Mouse (Mus musculus) hindbrain, embryonic 15.5 days (tissue): Measurements from ENCODE around the gene Sebox. TPM values are rescaled to one million over a fixed set of nuclear protein-coding genes. Genes with fewer than 3 reads are reported as not detected.

Experiments used
- ATAC-seq: fragments of 200-750 bp; cut with Nextera tagmentation; 2 replicates; pipeline ENCODE4 v1.8.0; 2017; ENCODE audit warnings: low read depth, moderate number of reproducible peaks, moderate TSS enrichment; ENCODE audit not compliant: low FRiP score
- H3K27ac ChIP-seq: fragments of 300-500 bp; sonication (generic); replicated peaks from 2 replicates; pipeline ENCODE4 v1.5.1; 2015; ENCODE audit warnings: mild to moderate bottlenecking, inconsistent platforms
- H3K27me3 ChIP-seq: fragments of 300-500 bp; sonication (generic); 2 replicates; pipeline ENCODE4 v1.6.1; 2015; ENCODE audit warnings: control low read depth, inconsistent platforms
- H3K36me3 ChIP-seq: fragments of 300-500 bp; sonication (generic); 2 replicates; pipeline ENCODE4 v1.6.1; 2015; ENCODE audit warnings: control low read depth, inconsistent platforms
- H3K4me1 ChIP-seq: fragments of 300-500 bp; sonication (generic); replicated peaks from 2 replicates; pipeline ENCODE4 v1.6.1; 2015; ENCODE audit warnings: control low read depth, inconsistent platforms
- H3K4me2 ChIP-seq: fragments of 300-500 bp; sonication (generic); 2 replicates; pipeline ENCODE4 v1.6.1; 2015; ENCODE audit warnings: moderate library complexity, mild to moderate bottlenecking, inconsistent platforms
- H3K4me3 ChIP-seq: fragments of 300-500 bp; sonication (generic); 2 replicates; pipeline ENCODE4 v1.5.1; 2015; ENCODE audit warnings: mild to moderate bottlenecking, inconsistent platforms
- H3K9ac ChIP-seq: fragments of 300-500 bp; sonication (generic); 2 replicates; pipeline ENCODE4 v1.6.1; 2015; ENCODE audit warnings: inconsistent platforms
- H3K9me3 ChIP-seq: fragments of 300-500 bp; sonication (generic); 2 replicates; pipeline ENCODE4 v1.6.1; 2016; ENCODE audit warnings: control low read depth, inconsistent platforms
- WGBS: fragments of 180-500 bp; shearing (Covaris S2); methylation state at CpG from one replicate; pipeline ENCODE4 v1.1.7; 2015; 5-methylcytosine and 5-hydroxymethylcytosine counted together
- polyA plus RNA-seq: library from polyadenylated mRNA; unstranded; fragments of >200 nt; fragmentation: Nextera tagmentation; extraction: Ambion mirVana; gene quantifications from 2 replicates; pipeline ENCODE4 v1.2.1, GENCODE M21; 2015

The Sebox gene
- polyA plus RNA-seq, 1 experiment from 2014 or later = 0.14 TPM

DNA sequence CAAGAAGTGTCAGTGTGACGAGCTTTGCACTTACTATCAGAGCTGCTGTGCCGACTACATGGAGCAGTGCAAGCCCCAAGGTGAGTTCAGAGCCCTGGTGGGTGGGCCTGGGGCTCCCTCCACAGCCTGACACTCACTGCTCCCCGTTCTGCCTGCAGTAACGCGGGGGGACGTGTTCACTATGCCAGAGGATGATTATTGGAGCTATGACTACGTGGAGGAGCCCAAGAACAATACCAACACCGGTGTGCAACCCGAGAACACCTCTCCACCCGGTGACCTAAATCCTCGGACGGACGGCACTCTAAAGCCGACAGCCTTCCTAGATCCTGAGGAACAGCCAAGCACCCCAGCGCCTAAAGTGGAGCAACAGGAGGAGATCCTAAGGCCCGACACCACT lies 3.7 kb upstream of the Sebox start:
- H3K4me2 ChIP-seq = no peak overlapping the region
- H3K9me3 ChIP-seq = no peaks in the 10 kb centered on the region
- no peak for ATAC-seq
- no peak overlapping the region for H3K9ac ChIP-seq
- H3K27me3 ChIP-seq = 0 out of 2 replicates have a peak, but pooled peaks cover 8% of the 10 kb centered on the region
- H3K36me3 ChIP-seq = no peaks in the 10 kb centered on the region
- peaks cover 30% of the 10 kb centered on the region for H3K4me1 ChIP-seq
- peak overlapping the region; percentile 3; the same call in 1 of the 2 replicates for H3K4me3 ChIP-seq
- WGBS = 51% methylated on average over 16 of the region's 16 CpGs
- no peak overlapping the region for H3K27ac ChIP-seq

- 82% methylated on average over 9 of the region's 9 CpGs for whole genome bisulfite sequencing
- H3K36me3 ChIP-seq = no peaks in the 10 kb centered on the region
- peak overlapping the region; percentile 7; the same call in 1 of the 2 replicates for H3K4me2 ChIP-seq
- peak overlapping the region; percentile 3 for H3K4me3 ChIP-seq
- H3K27ac ChIP-seq = no peak overlapping the region
- no peak overlapping the region for H3K9ac ChIP-seq
- 0 out of 2 replicates have a peak, but pooled peaks cover 8% of the 10 kb centered on the region for H3K27me3 ChIP-seq
- peaks cover 22% of the 10 kb centered on the region for H3K4me1 ChIP-seq
- H3K9me3 ChIP-seq = no peaks in the 10 kb centered on the region
- no peak for ATAC-seq
Measured at GRCm38 (mm10) chr11:78500623-78501202, 2.5 kb upstream of the Sebox start.

DNA sequence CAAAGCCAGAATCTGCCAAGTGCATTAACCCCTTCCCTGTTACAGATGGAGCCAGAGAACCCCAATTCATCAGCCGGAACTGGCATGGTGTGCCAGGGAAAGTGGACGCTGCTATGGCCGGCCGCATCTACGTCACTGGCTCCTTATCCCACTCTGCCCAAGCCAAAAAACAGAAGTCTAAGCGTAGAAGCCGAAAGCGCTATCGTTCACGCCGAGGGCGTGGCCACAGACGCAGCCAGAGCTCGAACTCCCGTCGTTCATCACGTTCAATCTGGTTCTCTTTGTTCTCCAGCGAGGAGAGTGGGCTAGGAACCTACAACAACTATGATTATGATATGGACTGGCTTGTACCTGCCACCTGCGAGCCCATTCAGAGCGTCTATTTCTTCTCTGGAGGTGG lies 1.7 kb upstream of the Sebox start:
- no peak overlapping the region for H3K4me3 ChIP-seq
- ATAC-seq = no peak
- no peaks in the 10 kb centered on the region for H3K9me3 ChIP-seq
- H3K4me1 ChIP-seq = peaks cover 13% of the 10 kb centered on the region
- no peak overlapping the region for H3K4me2 ChIP-seq
- 0 out of 2 replicates have a peak, but pooled peaks cover 8% of the 10 kb centered on the region for H3K27me3 ChIP-seq
- peaks cover 4% of the 10 kb centered on the region; the same call in 1 of the 2 replicates for H3K36me3 ChIP-seq
- WGBS = 83% methylated on average over 20 of the region's 20 CpGs
- H3K9ac ChIP-seq = no peak overlapping the region
- H3K27ac ChIP-seq = no peak overlapping the region

DNA sequence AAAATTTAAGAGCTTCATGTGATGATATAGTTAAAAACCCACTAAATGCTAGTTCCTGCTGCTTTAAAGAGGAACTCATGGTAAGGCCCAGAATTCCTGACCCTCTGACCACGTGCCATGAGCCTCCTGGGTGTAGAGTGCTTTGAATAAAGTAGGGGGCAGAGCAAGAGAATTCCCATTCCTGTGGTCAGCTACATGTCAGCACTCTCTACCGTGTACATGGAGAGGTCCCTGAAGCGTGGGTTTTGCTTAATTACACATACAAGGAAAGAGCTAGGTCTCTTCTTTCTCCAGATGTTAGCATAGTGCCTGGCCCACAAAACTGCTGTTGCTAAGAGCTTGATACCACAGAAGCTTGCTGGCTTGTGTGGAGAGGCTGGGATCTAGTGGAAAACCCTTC lies 2.2 kb downstream of the Sebox start:
- no peaks in the 10 kb centered on the region for H3K4me1 ChIP-seq
- 91% methylated on average over 3 of the region's 3 CpGs for WGBS
- ATAC-seq = no peak
- H3K27ac ChIP-seq = no peak overlapping the region
- H3K4me3 ChIP-seq = no peak overlapping the region
- H3K9me3 ChIP-seq = no peaks in the 10 kb centered on the region
- H3K4me2 ChIP-seq = no peak overlapping the region
- H3K9ac ChIP-seq = no peak overlapping the region
- H3K27me3 ChIP-seq = 0 out of 2 replicates have a peak, but pooled peaks cover 3% of the 10 kb centered on the region
- peaks cover 20% of the 10 kb centered on the region for H3K36me3 ChIP-seq

DNA sequence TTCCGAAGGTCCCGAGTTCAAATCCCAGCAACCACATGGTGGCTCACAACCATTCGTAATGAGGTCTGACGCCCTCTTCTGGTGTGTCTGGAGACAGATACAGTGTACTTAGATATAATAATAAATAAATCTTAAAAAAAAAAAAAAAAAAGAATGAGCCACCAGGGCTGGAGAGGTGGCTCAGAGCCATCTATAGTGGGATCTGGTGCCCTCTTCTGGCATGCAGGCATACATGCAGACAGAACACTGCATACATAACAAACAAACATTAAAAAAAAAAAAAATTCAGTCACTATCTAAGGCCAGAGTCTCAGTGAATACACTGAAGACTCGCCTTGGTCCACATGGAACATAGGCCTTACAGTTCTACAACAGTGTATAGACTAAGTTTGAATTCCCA lies 5.9 kb downstream of the Sebox start:
- H3K4me1 ChIP-seq = peaks cover 22% of the 10 kb centered on the region
- H3K9me3 ChIP-seq = no peaks in the 10 kb centered on the region
- no peak overlapping the region for H3K9ac ChIP-seq
- peaks cover 23% of the 10 kb centered on the region for H3K36me3 ChIP-seq
- H3K27ac ChIP-seq = no peak overlapping the region
- H3K4me3 ChIP-seq = no peak overlapping the region
- no peak for ATAC-seq
- H3K27me3 ChIP-seq = no peaks in the 10 kb centered on the region
- WGBS = 82% methylated on average over 5 of the region's 5 CpGs
- H3K4me2 ChIP-seq = no peak overlapping the region

- Histone ChIP-seq H3K4me2 (peak within 1 kb of the TSS; percentile 82), H3K27ac (peak within 1 kb of the TSS; percentile 84), H3K36me3 (peaks cover 38% of the 10 kb centered on the region), H3K27me3 (no peaks in the 10 kb centered on the region), H3K4me1 (peaks cover 22% of the 10 kb centered on the region), H3K4me3 (peak within 1 kb of the TSS; percentile 74), H3K9me3 (no peaks in the 10 kb centered on the region), H3K9ac (peak within 1 kb of the TSS; percentile 91)
- WGBS = under 1% methylated on average over 63 of the region's 67 CpGs
- peak; percentile 90 for ATAC-seq
Measured at GRCm38 (mm10) chr11:78512025-78512957, 9.0 kb downstream of the Sebox start, which contains the start of the genes Tmem199 and Poldip2. TSS of gene Tmem199 (minus strand) at chr11:78512172. TSS of gene Poldip2 (plus strand) at chr11:78512193.

DNA sequence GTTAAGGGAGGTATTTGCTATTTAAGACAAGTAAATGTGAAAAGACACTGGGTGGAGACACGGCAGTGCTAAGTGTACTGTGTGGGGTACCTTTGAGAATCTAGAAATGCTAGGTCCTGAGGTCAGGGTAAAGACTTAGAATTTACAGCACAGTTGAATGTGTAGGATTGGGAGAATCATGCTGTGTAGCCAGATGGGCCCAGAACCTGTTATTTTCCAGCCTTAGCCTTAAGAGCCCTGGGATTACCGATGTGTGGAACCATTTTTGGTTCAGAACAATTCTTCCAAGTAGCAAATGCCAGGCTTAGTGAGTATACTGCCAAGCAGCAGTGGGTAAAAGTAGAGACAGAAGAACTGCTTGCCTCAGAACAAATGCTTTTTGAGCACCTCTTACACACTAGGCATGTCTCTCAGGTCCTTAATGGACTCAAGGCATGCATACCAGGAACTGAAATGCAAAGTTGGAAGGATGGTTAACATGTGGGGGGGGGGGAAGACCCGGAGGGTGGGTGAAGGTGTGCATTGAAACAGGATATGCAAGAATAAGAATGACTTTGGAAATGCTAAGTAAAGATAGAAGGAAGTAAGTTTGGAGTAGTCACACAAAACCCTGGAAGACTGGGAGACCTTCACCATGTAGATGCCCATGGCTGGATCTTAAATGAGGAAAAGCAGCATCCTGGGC lies 10.0 kb downstream of the Sebox start:
- peaks cover 38% of the 10 kb centered on the region for H3K36me3 ChIP-seq
- H3K4me1 ChIP-seq = peaks cover 22% of the 10 kb centered on the region
- no peaks in the 10 kb centered on the region for H3K9me3 ChIP-seq
- H3K27ac ChIP-seq = no peak overlapping the region
- no peaks in the 10 kb centered on the region for H3K27me3 ChIP-seq
- H3K4me2 ChIP-seq = peak overlapping the region; percentile 82
- H3K9ac ChIP-seq = peak overlapping the region; percentile 91
- no peak for ATAC-seq
- 84% methylated on average over 3 of the region's 3 CpGs for WGBS
- peak overlapping the region; percentile 74 for H3K4me3 ChIP-seq

DNA sequence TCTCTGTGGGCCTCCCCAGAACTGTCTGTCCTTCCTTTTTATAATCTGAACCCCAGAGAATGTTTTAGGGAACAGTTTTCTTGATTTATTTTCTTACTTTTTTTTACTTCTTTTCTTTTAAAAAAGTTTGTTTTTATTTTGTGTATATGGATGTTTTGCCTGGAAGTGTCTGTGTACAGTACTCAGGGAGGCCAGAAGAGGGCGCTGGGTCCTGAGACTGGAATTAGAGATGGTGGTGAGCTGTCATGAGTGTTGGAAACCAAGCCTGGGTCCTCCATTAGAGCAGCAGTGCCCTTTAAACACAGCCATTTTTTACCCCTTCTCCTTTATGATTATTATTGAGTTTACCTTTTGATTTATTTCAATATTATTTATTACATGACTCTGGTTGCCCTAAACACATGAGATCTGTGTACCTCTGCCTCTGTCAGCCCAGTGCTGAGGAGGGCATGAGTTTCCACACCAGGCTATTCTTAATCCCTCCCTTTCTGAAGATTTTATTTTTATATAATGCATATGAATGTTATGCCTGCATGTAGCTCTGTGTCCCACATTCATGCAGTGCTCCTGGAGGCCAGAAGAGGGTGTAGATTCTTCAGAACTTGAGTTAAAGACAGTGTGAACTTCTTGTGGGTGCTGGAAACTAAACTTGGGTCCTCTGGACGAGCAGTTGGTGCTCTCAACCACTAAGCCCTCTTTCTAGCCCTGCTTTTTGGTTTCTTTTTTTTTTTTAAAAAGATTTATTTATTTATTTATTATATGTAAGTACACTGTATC lies 12.5 kb downstream of the Sebox start:
- no peaks in the 10 kb centered on the region for H3K9me3 ChIP-seq
- WGBS = 54% methylated on average over 2 of the region's 2 CpGs
- no peak overlapping the region for H3K9ac ChIP-seq
- H3K4me3 ChIP-seq = no peak overlapping the region
- no peak for ATAC-seq
- peaks cover 59% of the 10 kb centered on the region for H3K36me3 ChIP-seq
- peaks cover 21% of the 10 kb centered on the region for H3K4me1 ChIP-seq
- H3K4me2 ChIP-seq = no peak overlapping the region
- no peak overlapping the region for H3K27ac ChIP-seq
- H3K27me3 ChIP-seq = no peaks in the 10 kb centered on the region

DNA sequence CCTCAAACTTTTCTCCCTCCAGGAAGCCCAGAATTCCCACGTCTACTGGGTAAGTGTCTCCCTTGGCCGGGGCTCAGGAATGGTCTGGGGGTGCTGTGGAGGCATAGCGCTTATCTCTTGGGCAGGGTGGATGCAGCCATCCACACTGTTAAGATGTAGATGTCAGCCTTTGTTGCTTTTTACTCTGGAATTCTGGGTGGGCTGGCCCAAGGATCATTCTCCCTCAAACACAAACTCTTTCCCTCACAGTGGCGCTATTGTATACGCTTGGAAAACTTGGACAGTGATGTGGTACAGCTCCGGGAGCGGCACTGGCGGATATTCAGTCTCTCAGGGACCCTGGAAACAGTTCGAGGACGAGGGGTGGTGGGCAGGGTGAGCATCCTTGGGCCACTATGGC lies 15.7 kb downstream of the Sebox start:
- Histone ChIP-seq H3K4me3 (no peak overlapping the region), H3K9me3 (no peaks in the 10 kb centered on the region), H3K27ac (no peak overlapping the region), H3K9ac (no peak overlapping the region), H3K27me3 (no peaks in the 10 kb centered on the region), H3K4me2 (no peak overlapping the region), H3K4me1 (0 out of 2 replicates have a peak, but pooled peaks cover under 1% of the 10 kb centered on the region), H3K36me3 (peaks cover 90% of the 10 kb centered on the region)
- 86% methylated on average over 10 of the region's 10 CpGs for WGBS
- no peak for ATAC-seq

- H3K9ac ChIP-seq = no peak overlapping the region
- H3K4me1 ChIP-seq = no peaks in the 10 kb centered on the region
- peaks cover 92% of the 10 kb centered on the region for H3K36me3 ChIP-seq
- no peak for ATAC-seq
- no peak overlapping the region for H3K4me2 ChIP-seq
- no peak overlapping the region for H3K27ac ChIP-seq
- no peaks in the 10 kb centered on the region for H3K27me3 ChIP-seq
- H3K9me3 ChIP-seq = no peaks in the 10 kb centered on the region
- WGBS = 86% methylated on average over 3 of the region's 3 CpGs
- no peak overlapping the region for H3K4me3 ChIP-seq
Measured at GRCm38 (mm10) chr11:78521880-78522279, 18.6 kb downstream of the Sebox start.

DNA sequence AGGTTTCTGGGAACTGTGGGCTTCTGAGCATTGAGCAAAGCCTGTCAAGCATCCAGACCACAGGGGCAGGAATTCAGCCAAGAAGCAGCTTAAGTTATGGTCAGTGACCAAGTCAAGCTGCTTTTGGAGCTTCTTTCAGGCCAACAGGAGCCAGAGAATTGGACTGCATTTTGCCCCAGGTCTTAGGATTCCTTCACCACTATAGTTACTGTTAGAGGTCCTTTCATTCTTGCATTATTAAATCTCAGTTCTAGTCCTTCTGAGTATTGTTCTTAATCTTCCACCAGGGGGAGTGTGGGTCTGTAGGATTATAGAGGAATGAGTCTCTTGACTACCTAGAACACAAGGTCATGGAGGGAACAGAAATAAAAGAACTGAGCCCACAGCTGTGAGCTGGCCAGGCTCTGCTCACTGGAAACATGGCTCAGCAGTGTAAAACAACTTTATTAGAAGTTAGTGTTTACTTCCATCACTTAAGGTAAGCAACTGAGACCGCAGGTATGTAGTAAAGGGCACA lies 19.3 kb downstream of the Sebox start:
- H3K4me2 ChIP-seq = no peak overlapping the region
- H3K27me3 ChIP-seq = no peaks in the 10 kb centered on the region
- no peaks in the 10 kb centered on the region for H3K4me1 ChIP-seq
- H3K9ac ChIP-seq = no peak overlapping the region
- 86% methylated on average over 1 of the region's 1 CpGs for WGBS
- ATAC-seq = no peak
- H3K36me3 ChIP-seq = peaks cover 96% of the 10 kb centered on the region
- H3K4me3 ChIP-seq = no peak overlapping the region
- H3K9me3 ChIP-seq = no peaks in the 10 kb centered on the region
- 0 out of 2 replicates have a peak overlapping the region, but pooled peaks have one; percentile 20 for H3K27ac ChIP-seq
